Mouse (Mus musculus): ENCODE data around the gene Rapgef6. TPM values are rescaled to one million over a fixed set of nuclear protein-coding genes. Genes with fewer than 3 reads are reported as not detected.
A peak's percentile ranks its signal among the peaks of the same experiment; 100 is the strongest.

The Rapgef6 gene
- polyA plus RNA-seq, 1 experiment = 12.1 TPM

DNA sequence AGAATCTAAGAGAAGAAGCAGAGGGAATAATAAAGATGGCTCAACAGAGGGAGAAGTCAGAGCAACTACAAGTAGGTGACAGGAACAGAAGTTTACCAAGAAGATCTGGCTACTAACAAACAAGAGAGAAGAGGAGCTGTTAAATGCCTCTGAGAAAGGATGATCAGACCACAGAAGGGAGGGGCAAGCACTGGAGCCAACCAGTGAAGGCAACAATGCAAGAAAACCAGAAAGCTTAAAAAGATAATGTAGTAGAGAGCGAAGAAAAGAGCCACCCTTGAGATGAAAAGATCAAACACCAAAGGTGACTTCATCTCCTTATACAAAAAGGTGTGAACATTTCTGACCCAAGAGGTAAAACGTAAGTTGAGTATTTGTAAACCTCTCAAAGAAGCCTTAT is 218.7 kb downstream of the Rapgef6 start:
- DNase-seq = no peak
- Histone ChIP-seq H3K27me3 (replicated peaks; ENCODE audit: control insufficient read depth, insufficient read depth, low read length) (no peaks in the 10 kb centered on the region), H3K4me3 (ENCODE audit: insufficient read depth, low read depth, low read length) (no peak overlapping the region), H3K36me3 (ENCODE audit: control insufficient read depth, insufficient read depth, low read length) (no peaks in the 10 kb centered on the region; the same call in none of the 2 replicates), H3K4me1 (ENCODE audit: control insufficient read depth, insufficient read depth, low read length) (no peaks in the 10 kb centered on the region; the same call in 1 of the 2 replicates), H3K27ac (ENCODE audit: insufficient read depth, low read depth, low read length) (no peak overlapping the region)
- TF ChIP-seq CTCF (conservative IDR thresholded peaks at IDR 0.05; ENCODE audit: insufficient read depth, insufficient read length, low read depth, low read length) = no peak
- TF ChIP-seq POLR2A (IDR thresholded peaks at IDR 0.05; ENCODE audit: low read depth, low read length) = no peak
- WGBS = 93% methylated on average over 2 of the region's 2 CpGs

- H3K36me3 ChIP-seq (ENCODE audit: control insufficient read depth, insufficient read depth, low read length) = no peaks in the 10 kb centered on the region; the same call in 1 of the 2 replicates
- no peaks in the 10 kb centered on the region for H3K27me3 ChIP-seq (replicated peaks; ENCODE audit: control insufficient read depth, insufficient read depth, low read length)
- DNase-seq = peak; percentile 10
- 28% methylated on average over 1 of the region's 1 CpGs for WGBS
- TF ChIP-seq CTCF (conservative IDR thresholded peaks at IDR 0.05; ENCODE audit: insufficient read depth, insufficient read length, low read depth, low read length) (no peak), POLR2A (IDR thresholded peaks at IDR 0.05; ENCODE audit: low read depth, low read length) (no peak)
- no peaks in the 10 kb centered on the region; the same call in 1 of the 2 replicates for H3K4me1 ChIP-seq (ENCODE audit: control insufficient read depth, insufficient read depth, low read length)
- no peak overlapping the region for H3K27ac ChIP-seq (ENCODE audit: insufficient read depth, low read depth, low read length)
- H3K4me3 ChIP-seq (ENCODE audit: insufficient read depth, low read depth, low read length) = no peak overlapping the region
Observed at GRCm38 (mm10) chr11:54744231-54744630, 221.6 kb downstream of the Rapgef6 start.

Other genes starting within 250 kb of the Rapgef6 start
- 0.19 and 0.53 TPM in 2 replicates for gene Acsl6, start 219.0 kb upstream of the Rapgef6 start, polyA plus RNA-seq (2012; rRNA removed)
- gene Meikin, start 152.2 kb upstream of the Rapgef6 start, polyA plus RNA-seq (2012; rRNA removed) = not detected in 2 replicates
- 5.2 and 6.2 TPM in 2 replicates for gene Fnip1, start 84.6 kb upstream of the Rapgef6 start, polyA plus RNA-seq (2012; rRNA removed)

Data from kidney, adult 2 months (tissue).